Mouse (Mus musculus) kidney, adult 8-10 months (tissue): ENCODE results near the gene Rragd.
A peak's percentile ranks its signal among the peaks of the same experiment; 100 is the strongest.
"Not testable (repeated sequence)": the region's sequence is repeated elsewhere in the genome, so short reads cannot be mapped to it uniquely, and the experiment has no call there.

ENCODE experiments used
- DNase-seq, 2 experiments: peaks; one replicate each; pipeline ENCODE4 v3.0.0; 2022

Gene Rragd

GRCm38 (mm10) chr4:32987006-32987405 lies 4.2 kb downstream of the Rragd start:
- DNase-seq: no peak

DNA sequence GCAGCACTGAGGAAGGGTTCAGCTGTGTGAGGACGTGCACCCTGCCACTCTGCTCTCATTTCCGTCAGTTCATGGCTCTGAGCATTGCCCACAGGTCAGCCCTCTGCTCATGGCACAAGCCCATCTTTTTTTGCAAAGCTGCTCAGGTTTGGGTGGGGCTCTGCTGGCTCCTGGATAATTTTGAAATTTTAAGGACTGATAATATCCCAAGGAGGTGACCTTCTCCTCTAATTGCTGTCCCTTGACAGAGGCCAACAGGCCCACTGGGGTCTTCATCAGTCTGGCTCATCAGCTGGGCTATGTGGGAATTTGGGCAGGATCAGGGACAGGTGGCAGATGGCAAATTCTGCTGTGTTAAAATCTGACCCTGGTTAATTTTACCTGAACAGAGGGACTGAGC lies 6.5 kb downstream of the Rragd start:
- DNase-seq: no peak

DNA sequence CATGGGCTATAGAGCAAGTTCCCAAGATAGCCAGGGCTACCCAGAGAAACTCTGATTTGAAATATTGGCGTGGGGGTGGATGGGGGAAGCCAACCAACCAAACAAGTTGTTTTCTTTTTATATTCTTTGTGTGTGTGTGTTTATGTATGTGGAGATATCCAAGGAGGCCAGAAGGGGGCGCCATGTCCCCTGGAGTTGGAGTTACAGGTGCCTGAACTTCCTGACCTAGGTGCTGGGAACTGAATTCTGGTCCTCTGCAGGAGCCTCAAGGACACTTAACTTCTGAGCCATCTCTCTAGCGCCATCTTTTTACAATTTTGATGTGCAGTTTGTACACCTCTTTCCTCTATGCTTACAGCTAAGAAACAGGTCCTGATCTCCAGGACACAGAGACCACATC lies 11.3 kb downstream of the Rragd start:
- DNase-seq: no peak

- no peak for DNase-seq
Measured at GRCm38 (mm10) chr4:32996083-32996482, 13.2 kb downstream of the Rragd start.

DNA sequence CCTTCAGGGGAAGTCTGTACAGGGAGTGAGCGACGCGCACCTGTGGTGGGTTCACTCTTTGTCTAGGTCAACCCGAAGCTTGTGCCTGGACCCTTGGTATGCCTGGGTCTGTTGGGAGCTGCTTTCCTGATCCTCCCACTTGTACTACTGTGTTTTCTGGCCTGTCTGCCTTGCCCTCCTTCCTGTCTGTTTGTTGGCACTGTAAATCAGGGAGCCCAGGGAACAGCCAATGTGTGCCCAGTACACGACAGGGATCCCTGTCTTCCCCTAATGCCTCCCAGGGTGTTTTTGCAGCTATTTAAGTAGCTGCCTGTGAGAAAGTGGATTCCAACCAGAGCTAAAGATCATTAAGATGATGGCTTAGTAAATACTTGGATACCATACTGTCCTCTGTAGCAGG lies 14.7 kb downstream of the Rragd start:
- no peak for DNase-seq

GRCm38 (mm10) chr4:32998996-32999395 lies 16.2 kb downstream of the Rragd start:
- DNase-seq: peak; percentile 37 to 45

DNA sequence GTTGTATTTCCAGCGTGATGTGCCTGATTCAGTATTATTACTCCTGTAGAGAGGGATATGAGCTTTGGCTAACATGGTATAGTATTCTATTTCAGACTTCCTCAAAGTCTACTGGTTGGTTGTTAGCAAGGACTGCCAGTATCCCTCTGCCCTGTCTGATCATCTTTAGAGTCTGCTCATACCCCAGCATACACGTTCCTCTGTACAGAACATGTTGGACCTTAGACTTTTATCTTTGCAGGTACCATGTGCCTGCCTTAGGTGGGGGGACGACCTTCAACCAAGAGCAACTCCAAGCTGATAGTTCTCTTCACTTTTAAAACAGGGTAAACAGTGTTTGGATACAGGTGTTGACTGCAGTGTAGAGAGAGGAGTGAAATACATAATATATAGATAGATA lies 19.2 kb downstream of the Rragd start:
- no peak for DNase-seq

DNA sequence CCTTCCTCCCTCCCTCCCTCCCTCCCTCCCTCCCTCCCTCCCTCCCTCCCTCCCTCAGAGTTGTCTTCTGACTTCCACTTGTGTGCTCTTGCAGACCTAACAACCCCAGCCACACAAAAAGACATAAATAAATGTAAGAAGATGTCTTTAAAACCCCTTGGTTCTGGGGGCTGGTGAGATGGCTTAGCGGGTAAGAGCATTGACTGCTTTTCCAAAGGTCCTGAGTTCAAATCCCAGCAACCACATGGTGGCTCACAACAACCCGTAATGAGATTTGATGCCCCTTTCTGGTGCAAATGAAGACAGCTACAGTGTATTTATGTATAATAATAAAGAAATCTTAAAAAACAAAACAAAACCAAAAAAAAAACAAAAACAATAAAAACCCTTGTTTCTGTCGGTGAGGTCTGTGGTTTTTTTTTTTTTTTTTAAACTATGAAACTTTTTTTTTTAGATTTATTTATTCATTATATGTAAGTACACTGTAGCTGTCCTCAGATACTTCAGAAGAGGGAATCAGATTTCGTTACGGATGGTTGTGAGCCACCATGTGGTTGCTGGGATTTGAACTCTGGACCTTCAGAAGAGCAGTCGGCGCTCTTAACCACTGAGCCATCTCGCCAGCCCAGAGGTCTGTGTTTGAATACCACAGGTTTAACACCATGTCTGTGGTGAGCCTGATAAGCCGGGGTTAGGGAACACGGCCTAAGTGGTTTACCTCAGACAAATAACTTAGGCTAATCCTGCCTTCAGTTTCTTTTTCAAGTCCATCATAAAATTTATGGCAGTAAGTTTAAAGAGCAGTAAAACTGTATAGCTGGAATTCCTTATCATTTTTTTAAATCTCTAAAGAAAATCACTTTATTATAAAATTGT lies 23.0 kb downstream of the Rragd start:
- not testable (repeated sequence) for DNase-seq

DNA sequence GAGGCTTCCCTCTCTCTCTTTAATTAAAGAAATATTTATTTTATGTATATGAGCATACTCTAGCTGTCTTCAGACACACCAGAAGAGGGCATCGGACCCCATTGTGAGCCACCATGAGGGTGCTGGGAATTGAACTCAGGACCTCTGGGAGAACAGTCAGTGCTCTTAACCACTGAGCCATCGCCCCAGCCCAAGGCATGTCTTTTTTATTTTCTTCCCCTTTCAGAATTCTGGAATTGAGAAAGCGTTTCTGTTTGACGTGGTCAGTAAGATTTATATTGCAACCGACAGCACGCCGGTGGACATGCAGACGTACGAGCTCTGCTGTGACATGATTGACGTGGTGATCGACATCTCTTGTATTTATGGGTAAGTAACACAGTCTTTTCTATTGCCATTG lies 24.0 kb downstream of the Rragd start:
- DNase-seq: no peak

DNA sequence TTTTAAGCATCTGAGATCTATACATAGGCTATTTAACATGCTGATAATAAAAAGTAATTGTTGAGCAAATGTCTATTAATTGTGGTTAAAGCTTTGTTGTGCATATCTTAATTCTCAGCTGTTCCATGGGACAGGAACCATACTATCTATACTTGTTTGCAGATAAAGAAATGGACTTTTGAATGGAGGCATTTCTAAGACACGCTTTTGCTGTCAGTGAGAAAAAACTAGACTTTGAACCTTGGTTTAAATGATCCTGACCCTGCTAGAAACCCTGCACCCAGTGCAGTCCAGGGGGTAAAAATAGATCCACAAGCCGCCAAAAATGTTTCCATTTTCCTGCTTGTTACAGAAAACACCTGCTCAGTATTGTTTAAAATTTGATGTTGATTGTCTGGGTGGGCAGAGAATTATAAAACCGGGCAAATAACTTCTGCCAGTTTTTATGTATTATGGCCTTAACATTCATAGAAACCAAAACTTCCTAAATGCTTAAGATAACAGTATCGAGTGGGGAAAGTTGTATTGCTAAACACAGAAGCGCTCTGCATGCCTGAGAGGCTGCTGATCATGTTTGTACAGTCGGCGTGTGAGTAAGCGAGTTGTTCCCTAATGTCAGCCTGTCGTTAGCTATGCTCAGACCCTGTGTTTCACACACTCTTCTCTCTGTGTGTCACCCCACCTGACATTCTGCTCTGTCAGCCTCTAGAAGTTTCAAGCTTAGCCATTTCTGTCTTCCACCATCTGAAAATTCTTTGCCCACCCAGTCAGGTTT lies 24.8 kb downstream of the Rragd start:
- peak; percentile 31 to 49 for DNase-seq

DNA sequence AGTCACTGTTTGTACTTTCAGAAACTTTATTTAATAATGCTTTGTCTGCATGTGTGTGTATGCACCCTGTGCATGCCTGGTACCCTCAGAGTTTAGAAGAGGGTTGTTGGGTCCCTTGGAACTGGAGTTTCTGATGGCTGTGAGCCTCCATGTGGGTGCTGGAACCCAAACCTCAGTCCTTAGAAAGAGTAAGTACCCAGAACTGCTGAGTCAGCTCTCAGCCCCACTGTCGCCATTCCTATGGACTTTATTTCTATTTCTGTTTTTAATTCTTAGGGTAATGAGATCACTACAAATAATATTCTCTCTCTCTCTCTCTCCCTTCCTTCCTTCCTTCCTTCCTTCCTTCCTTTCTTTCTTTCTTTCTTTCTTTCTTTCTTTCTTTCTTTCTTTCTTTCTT lies 27.2 kb downstream of the Rragd start:
- no peak for DNase-seq

- DNase-seq: no peak
Measured at GRCm38 (mm10) chr4:33012484-33012883, 29.6 kb downstream of the Rragd start.

- DNase-seq: peak; percentile 80 to 92
Measured at GRCm38 (mm10) chr4:33018361-33018999, 35.6 kb downstream of the Rragd start.

- DNase-seq: no peak
Measured at GRCm38 (mm10) chr4:33024420-33024819, 41.6 kb downstream of the Rragd start.

GRCm38 (mm10) chr4:33029104-33029503 lies 46.3 kb downstream of the Rragd start:
- no peak for DNase-seq

GRCm38 (mm10) chr4:33030264-33031194 lies 47.7 kb downstream of the Rragd start:
- DNase-seq: no peak

DNA sequence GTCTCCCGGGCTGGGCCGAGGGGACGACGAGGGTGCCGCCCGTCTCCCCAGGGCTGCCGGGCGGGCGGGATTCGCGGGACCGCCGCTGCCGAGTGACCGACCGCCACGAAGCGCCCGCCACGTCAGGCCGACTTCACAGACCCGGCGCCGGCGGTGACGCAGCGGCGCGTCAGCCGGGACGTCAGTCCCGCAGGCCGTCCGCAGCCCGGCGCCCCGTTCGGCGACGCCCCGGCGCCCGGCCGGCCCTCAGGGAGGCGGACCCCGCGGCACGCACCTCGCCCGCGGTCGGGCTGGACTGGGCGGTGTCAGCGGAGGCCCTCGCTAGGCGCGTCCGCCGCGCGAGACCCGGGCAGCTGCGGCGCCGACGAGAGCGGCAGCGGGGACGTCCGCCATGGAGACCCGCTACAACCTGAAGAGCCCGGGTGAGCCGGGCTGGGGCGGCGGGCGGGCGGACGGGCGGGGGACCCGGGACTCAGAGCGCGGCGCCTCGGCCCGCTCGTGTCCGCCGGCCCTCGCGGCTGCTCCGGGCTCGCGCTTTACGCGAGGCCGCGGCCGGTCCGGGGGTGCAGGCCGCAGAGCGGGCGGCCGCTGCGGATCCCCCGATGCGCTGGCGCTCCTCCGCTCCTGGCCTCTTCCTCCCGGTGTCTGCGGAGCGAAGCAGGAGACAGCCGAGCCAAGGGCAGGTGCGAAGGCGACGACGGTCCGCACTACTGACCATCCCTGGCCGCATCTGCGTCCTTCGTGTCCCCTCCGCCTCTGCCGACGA lies 48.5 kb downstream of the Rragd start, which contains the start of gene Ube2j1:
Gene Ube2j1 (plus strand): TSS at position 222 of the 766 bp plus-strand sequence.
- peak; percentile 88 to 90 for DNase-seq

DNA sequence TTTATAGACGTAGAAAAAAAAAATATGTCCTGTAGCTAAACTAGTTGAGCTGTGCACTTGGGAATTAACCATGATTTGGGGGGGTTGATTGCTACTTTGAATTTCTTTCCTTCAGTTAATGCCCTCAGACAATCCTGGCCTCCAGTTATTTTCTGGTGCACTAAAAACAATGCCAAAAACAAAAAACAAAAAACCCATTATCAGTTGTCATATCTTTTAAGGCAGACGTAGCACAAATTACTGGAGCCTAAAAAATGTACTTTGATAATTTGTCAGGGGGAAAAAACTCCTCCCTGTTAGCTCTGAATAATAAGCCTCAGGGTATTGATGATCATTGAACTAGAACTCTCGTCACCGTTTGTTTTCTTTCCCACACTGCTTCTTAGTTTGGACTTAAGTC lies 49.2 kb downstream of the Rragd start:
- no peak for DNase-seq

DNA sequence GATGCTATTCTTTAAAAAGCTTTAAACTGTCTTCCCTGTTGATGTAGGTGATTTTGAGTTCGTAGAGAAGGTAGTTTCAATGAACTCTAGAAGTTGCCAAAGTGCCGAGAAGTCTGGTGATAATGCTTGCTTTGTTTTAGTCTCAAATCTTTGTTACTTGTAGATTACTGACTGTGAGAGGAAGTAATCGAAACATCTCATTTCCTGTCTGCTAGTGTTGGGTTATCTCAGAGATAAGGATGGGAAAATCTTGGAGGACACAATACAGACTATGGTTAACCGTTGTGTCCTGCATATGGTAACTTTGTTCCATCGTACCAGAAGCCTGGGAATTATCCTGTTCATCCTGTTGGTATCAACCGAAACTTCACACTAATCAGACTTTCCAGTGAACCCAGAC lies 50.7 kb downstream of the Rragd start:
- DNase-seq: no peak

DNA sequence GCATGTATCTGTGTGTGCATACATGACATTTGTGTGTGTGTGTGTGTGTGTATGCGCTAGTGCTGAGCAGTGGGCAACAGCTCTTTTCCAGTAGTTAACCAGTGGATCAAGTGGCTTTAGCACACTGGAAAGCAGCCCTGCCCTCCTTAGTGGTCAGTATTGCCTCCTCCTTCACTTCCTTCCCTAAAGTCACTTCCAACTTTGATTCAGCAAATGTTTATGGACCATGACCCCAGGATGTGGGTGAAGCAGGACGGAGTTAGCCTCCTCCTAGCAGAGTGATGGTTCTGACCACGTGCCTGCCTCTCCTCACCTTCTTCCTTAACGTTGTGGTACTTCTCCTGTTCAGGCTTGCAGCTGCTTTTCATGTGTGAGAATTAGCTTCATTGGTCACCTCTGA lies 57.0 kb downstream of the Rragd start:
- no peak for DNase-seq

- DNase-seq: no peak
Measured at GRCm38 (mm10) chr4:33049601-33050000, 66.8 kb downstream of the Rragd start.

- no peak for DNase-seq
Measured at GRCm38 (mm10) chr4:33052055-33052454, 69.2 kb downstream of the Rragd start.
